Mouse (Mus musculus) layer of hippocampus, adult 18-20 months (tissue): ENCODE results near the gene Smc3. TPM values are rescaled to one million over a fixed set of nuclear protein-coding genes. Genes with fewer than 3 reads are reported as not detected.

Experiments used
- total RNA-seq, 2 experiments: library from RNA; stranded (reverse); gene quantifications; 2 replicates each; pipeline ENCODE4 v1.2.3; 2021

Gene Smc3
- total RNA-seq, 2 experiments from 2014 or later, result 40.8 to 42.8 TPM

Other genes starting within 250 kb of the Smc3 start
- not detected for gene Gm10197, start 228.6 kb upstream of the Smc3 start, total RNA-seq
- 10 to 100 TPM; 41.4 to 42.4 TPM for gene Smndc1, start 209.8 kb upstream of the Smc3 start, total RNA-seq
- gene Dusp5, start 71.3 kb upstream of the Smc3 start, total RNA-seq, result 10 to 100 TPM; 28.4 to 37.0 TPM
- gene Nutf2-ps1, start 11.3 kb upstream of the Smc3 start, total RNA-seq, result 10 to 100 TPM; 33.4 to 47.2 TPM
- 1 to 10 TPM; 1.7 to 2.9 TPM for gene Rbm20, start 76.9 kb downstream of the Smc3 start, total RNA-seq